Mouse (Mus musculus): ENCODE measurements around the gene Tcfl5.

DNA sequence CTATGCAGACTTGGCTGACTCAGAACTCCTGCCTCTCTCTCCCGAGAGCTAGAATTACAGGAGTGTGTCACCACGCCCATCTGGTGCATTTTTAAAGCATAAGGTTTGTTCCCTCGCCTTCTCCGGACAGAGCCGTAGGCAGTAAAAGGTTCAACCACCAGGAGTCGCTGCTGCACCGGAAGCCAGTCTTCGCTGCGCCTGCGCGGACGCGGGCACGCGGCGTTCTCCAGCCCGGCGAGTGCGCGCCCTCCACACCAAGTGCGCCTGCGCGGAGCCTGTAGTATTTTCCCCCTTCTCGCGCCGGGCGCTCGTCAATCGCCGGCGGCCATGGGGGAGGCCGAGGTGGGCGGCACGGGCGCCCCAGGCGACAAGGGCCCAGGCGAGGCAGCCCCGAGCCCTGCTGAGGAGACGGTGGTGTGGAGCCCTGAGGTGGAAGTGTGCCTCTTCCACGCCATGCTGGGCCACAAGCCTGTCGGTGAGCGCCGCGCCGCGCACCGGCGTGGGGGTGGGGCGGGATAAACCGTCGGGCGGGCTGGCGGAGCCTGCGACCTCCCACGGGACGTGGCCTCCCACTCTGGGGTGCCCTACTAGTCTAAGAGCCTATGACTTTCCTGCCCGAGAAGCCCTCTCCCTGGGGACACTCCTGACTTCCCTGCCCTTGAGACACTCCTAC lies 59.9 kb downstream of the Tcfl5 start:
- peak; percentile 89 for TF ChIP-seq POLR2A (IDR thresholded peaks at IDR 0.05; ENCODE audit: low read depth, low read length)
- TF ChIP-seq E2F4 (IDR thresholded peaks at IDR 0.05; ENCODE audit: insufficient replicate concordance, low read depth, low read length) = peak; percentile 42; the same call in 1 of the 2 replicates
- TF ChIP-seq MEF2A (IDR thresholded peaks at IDR 0.05; ENCODE audit: borderline replicate concordance, low read depth, low read length) = peak; percentile 77; the same call in 1 of the 2 replicates
- peak; percentile 91 for TF ChIP-seq MAX (IDR thresholded peaks at IDR 0.05; ENCODE audit: low read length)
- peak; percentile 70 to 97 for TF ChIP-seq CTCF (conservative IDR thresholded peaks at IDR 0.05 in 1 of 2, IDR thresholded peaks at IDR 0.05 in 1 of 2; ENCODE audit: low read depth in 2 of 2, low read length in 2 of 2)

All from CH12.LX (cell line).